17 mouse cellular contexts compared by ENCODE assay signal in the genomic region with DNA sequence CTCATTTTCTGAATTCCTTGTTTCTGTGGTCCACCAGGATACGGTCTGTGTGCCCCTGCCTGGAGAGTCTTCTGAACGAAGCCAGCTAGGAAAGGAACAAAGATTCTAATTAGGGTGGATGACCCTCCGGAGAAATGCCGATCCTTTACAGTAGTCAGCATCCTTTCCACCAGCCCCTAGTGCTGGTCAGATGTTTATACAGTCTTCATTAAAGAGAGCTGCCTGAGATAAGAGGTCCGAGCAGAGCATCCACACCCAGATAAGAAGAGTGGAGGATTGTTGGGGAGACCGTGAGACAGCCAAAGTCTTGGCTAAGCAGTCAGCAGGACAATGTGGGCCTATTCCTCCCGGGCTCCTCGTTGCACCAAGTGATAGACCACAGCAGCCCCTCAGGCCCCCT. TPM values are rescaled to one million over a fixed set of nuclear protein-coding genes. Genes with fewer than 3 reads are reported as not detected.
"Had no signal": no experiment of that assay in that cellular context is flagged by ENCODE, and none has a peak within 500 bp of the region (broad histone marks: within the 10 kb centered on the region; RNA-seq: fewer than 3 reads in every experiment).

Gdf2 (plus strand) TSS at position 301 of the 400 bp plus-strand sequence.

- H3K9me3 ChIP-seq: midbrain, embryonic 12.5 days; neural tube, embryonic 13.5 days had no signal

- H3K9ac ChIP-seq: midbrain, embryonic 12.5 days had no signal

- H3K27ac ChIP-seq: layer of hippocampus, adult 2 months; midbrain, embryonic 12.5 days; neural tube, embryonic 13.5 days had no signal

- H3K36me3 ChIP-seq: midbrain, embryonic 12.5 days; neural tube, embryonic 13.5 days had no signal

- H3K4me3 ChIP-seq: layer of hippocampus, adult 2 months; neural tube, embryonic 13.5 days had no signal

- ATAC-seq: midbrain, embryonic 16.5 days had no signal

- H3K27me3 ChIP-seq: midbrain, embryonic 12.5 days had no signal

- DNase-seq: kidney, postnatal 10 days; kidney, postnatal 4 days; lung, adult 18-20 months; retina, postnatal 1 day; right cerebral cortex, postnatal 4 days; spleen, adult 18-20 months; thymus, adult 18-20 months; thymus, postnatal 14 days had no signal

RNA-seq across cellular contexts. Expression of gene Gdf2, which starts in this region (rescaled TPM):
- total RNA-seq: layer of hippocampus, adult 2 months; layer of hippocampus, postnatal 10 days; left cerebral cortex, postnatal 36 days; megakaryocyte-erythroid progenitor cell, adult 5-6 weeks had no signal
- polyA plus RNA-seq: kidney, embryonic 14.5 days; midbrain, embryonic 12.5 days; midbrain, embryonic 16.5 days; neural tube, embryonic 13.5 days; stomach, embryonic 14.5 days had no signal
